Mouse (Mus musculus) liver, embryonic 11.5 days (tissue): ENCODE measurements around the gene Myo9b. TPM values are rescaled to one million over a fixed set of nuclear protein-coding genes. Genes with fewer than 3 reads are reported as not detected.

Experiments used
- ATAC-seq: fragments of 200-750 bp; cut with Nextera tagmentation; replicated peaks from 2 replicates; pipeline ENCODE4 v1.8.0; 2017; ENCODE audit warnings: moderate number of reproducible peaks, mild to moderate bottlenecking, moderate TSS enrichment, moderate library complexity; ENCODE audit not compliant: low FRiP score
- DNase-seq: peaks from one replicate; pipeline ENCODE4 v3.0.0-alpha.2; 2017; ENCODE audit warnings: low spot score
- H3K27ac ChIP-seq: fragments of 300-500 bp; sonication (generic); 2 replicates; pipeline ENCODE4 v1.5.1; 2014; ENCODE audit warnings: mild to moderate bottlenecking, low read depth, low read length, control low read depth
- H3K27me3 ChIP-seq: fragments of 300-500 bp; sonication (generic); replicated peaks from 2 replicates; pipeline ENCODE4 v1.6.1; 2014; ENCODE audit warnings: low read length, mixed read lengths; ENCODE audit not compliant: control insufficient read depth, insufficient read depth
- H3K36me3 ChIP-seq: fragments of 300-500 bp; sonication (generic); 2 replicates; pipeline ENCODE4 v1.6.1; 2014; ENCODE audit warnings: mild to moderate bottlenecking, low read length, moderate library complexity, mixed read lengths; ENCODE audit not compliant: control insufficient read depth, insufficient read depth
- H3K4me1 ChIP-seq: fragments of 300-500 bp; sonication (generic); replicated peaks from 2 replicates; pipeline ENCODE4 v1.6.1; 2014; ENCODE audit warnings: low read length, mixed read lengths; ENCODE audit not compliant: control insufficient read depth, insufficient read depth
- H3K4me2 ChIP-seq: fragments of 300-500 bp; sonication (generic); 2 replicates; pipeline ENCODE4 v1.6.1; 2014; ENCODE audit warnings: mild to moderate bottlenecking, control low read depth, moderate library complexity
- H3K4me3 ChIP-seq: fragments of 300-500 bp; sonication (generic); 2 replicates; pipeline ENCODE4 v1.5.1; 2014; ENCODE audit warnings: low read depth, low read length, control low read depth
- H3K9ac ChIP-seq: fragments of 300-500 bp; sonication (generic); 2 replicates; pipeline ENCODE4 v1.6.1; 2014; ENCODE audit warnings: low read depth, low read length, control low read depth
- H3K9me3 ChIP-seq: fragments of 300-500 bp; sonication (generic); 2 replicates; pipeline ENCODE4 v1.6.1; 2016; ENCODE audit warnings: low read length, inconsistent platforms, mixed read lengths; ENCODE audit not compliant: control insufficient read depth
- WGBS: fragments of 180-500 bp; shearing (Covaris S2); extraction: QIAGEN DNeasy Blood & Tissue Kit; methylation state at CpG from one replicate; pipeline ENCODE4 v1.1.7; 2014; 5-methylcytosine and 5-hydroxymethylcytosine counted together
- polyA plus RNA-seq: library from polyadenylated mRNA; unstranded; fragments of >200 nt; fragmentation: Nextera tagmentation; extraction: Ambion mirVana; gene quantifications from 2 replicates; pipeline ENCODE4 v1.2.1, GENCODE M21; 2014

Gene Myo9b
- polyA plus RNA-seq, 1 experiment from 2014 or later: 19.0 TPM

GRCm38 (mm10) chr8:71351520-71351919, 79.0 kb downstream of the Myo9b start:
- DNase-seq (no peak), ATAC-seq (no peak)
- no peak overlapping the region for H3K27ac ChIP-seq
- H3K4me2 ChIP-seq: no peak overlapping the region
- no peak overlapping the region for H3K9ac ChIP-seq
- no peaks in the 10 kb centered on the region for H3K4me1 ChIP-seq
- peaks cover 35% of the 10 kb centered on the region for H3K36me3 ChIP-seq
- WGBS: 88% methylated on average over 1 of the region's 1 CpGs
- H3K4me3 ChIP-seq: no peak overlapping the region
- H3K27me3 ChIP-seq: no peaks in the 10 kb centered on the region
- H3K9me3 ChIP-seq: no peaks in the 10 kb centered on the region

- 81% methylated on average over 3 of the region's 3 CpGs for WGBS
- no peak for DNase-seq
- no peaks in the 10 kb centered on the region for H3K27me3 ChIP-seq
- ATAC-seq: no peak
- no peak overlapping the region for H3K9ac ChIP-seq
- no peaks in the 10 kb centered on the region for H3K4me1 ChIP-seq
- no peaks in the 10 kb centered on the region for H3K9me3 ChIP-seq
- H3K27ac ChIP-seq: no peak overlapping the region
- no peak overlapping the region for H3K4me3 ChIP-seq
- H3K4me2 ChIP-seq: no peak overlapping the region
- peaks cover 15% of the 10 kb centered on the region; the same call in 1 of the 2 replicates for H3K36me3 ChIP-seq
Measured at GRCm38 (mm10) chr8:71358026-71358425, 85.5 kb downstream of the Myo9b start.

- ATAC-seq (peak; percentile 79), DNase-seq (peak; percentile 95)
- Histone ChIP-seq H3K4me1 (peaks cover 18% of the 10 kb centered on the region), H3K27ac (peak within 1 kb of the TSS; percentile 81), H3K4me2 (peak within 1 kb of the TSS; percentile 92), H3K9ac (peak within 1 kb of the TSS; percentile 58), H3K36me3 (peaks cover 3% of the 10 kb centered on the region; the same call in 1 of the 2 replicates), H3K9me3 (no peaks in the 10 kb centered on the region), H3K4me3 (peak within 1 kb of the TSS; percentile 59), H3K27me3 (no peaks in the 10 kb centered on the region)
- WGBS: under 1% methylated on average over 56 of the region's 56 CpGs
Measured at GRCm38 (mm10) chr8:71366771-71367528, 94.4 kb downstream of the Myo9b start, which contains the start of gene Use1. Gene Use1 (plus strand): TSS chr8:71366848.

- Histone ChIP-seq H3K9me3 (no peaks in the 10 kb centered on the region), H3K4me3 (peak overlapping the region; percentile 59), H3K4me2 (peak overlapping the region; percentile 92), H3K27me3 (no peaks in the 10 kb centered on the region), H3K27ac (peak overlapping the region; percentile 81), H3K36me3 (peaks cover 3% of the 10 kb centered on the region; the same call in 1 of the 2 replicates), H3K4me1 (peaks cover 18% of the 10 kb centered on the region), H3K9ac (peak overlapping the region; percentile 58)
- WGBS: 37% methylated on average over 17 of the region's 17 CpGs
- ATAC-seq (no peak; the same call in 1 of the 2 replicates), DNase-seq (no peak)
Measured at GRCm38 (mm10) chr8:71367529-71368176, 95.1 kb downstream of the Myo9b start.

GRCm38 (mm10) chr8:71368366-71368765, 95.9 kb downstream of the Myo9b start:
- H3K4me1 ChIP-seq: peaks cover 18% of the 10 kb centered on the region
- no peaks in the 10 kb centered on the region for H3K27me3 ChIP-seq
- ATAC-seq: no peak
- peak overlapping the region; percentile 58 for H3K9ac ChIP-seq
- peaks cover 5% of the 10 kb centered on the region; the same call in 1 of the 2 replicates for H3K36me3 ChIP-seq
- peak overlapping the region; percentile 92 for H3K4me2 ChIP-seq
- DNase-seq: no peak
- H3K9me3 ChIP-seq: no peaks in the 10 kb centered on the region
- peak overlapping the region; percentile 59 for H3K4me3 ChIP-seq
- H3K27ac ChIP-seq: no peak overlapping the region; the same call in 1 of the 2 replicates

- H3K9ac ChIP-seq: no peak overlapping the region
- WGBS: 91% methylated on average over 10 of the region's 10 CpGs
Measured at GRCm38 (mm10) chr8:71369040-71369718, 96.7 kb downstream of the Myo9b start.

GRCm38 (mm10) chr8:71370711-71371235, 98.3 kb downstream of the Myo9b start:
- H3K27me3 ChIP-seq: no peaks in the 10 kb centered on the region; the same call in 1 of the 2 replicates
- peaks cover 26% of the 10 kb centered on the region for H3K4me1 ChIP-seq
- H3K9ac ChIP-seq: peak overlapping the region; percentile 64
- H3K9me3 ChIP-seq: no peaks in the 10 kb centered on the region
- peak overlapping the region; percentile 80 for H3K4me2 ChIP-seq
- peak overlapping the region; percentile 81 for H3K27ac ChIP-seq
- 23% methylated on average over 5 of the region's 5 CpGs for WGBS
- DNase-seq: no peak
- peak overlapping the region; percentile 76 for H3K4me3 ChIP-seq
- no peak for ATAC-seq
- peaks cover 11% of the 10 kb centered on the region for H3K36me3 ChIP-seq

More at GRCm38 (mm10) chr8:71369040-71369718, 96.7 kb downstream of the Myo9b start:
- no peaks in the 10 kb centered on the region for H3K27me3 ChIP-seq
- DNase-seq (no peak), ATAC-seq (no peak)
- H3K4me2 ChIP-seq: peak overlapping the region; percentile 92
- H3K4me3 ChIP-seq: 0 out of 2 replicates have a peak overlapping the region, but pooled peaks have one; percentile 8
- no peak overlapping the region for H3K27ac ChIP-seq
- no peaks in the 10 kb centered on the region for H3K9me3 ChIP-seq
- H3K36me3 ChIP-seq: peaks cover 8% of the 10 kb centered on the region
- peaks cover 18% of the 10 kb centered on the region for H3K4me1 ChIP-seq

- DNase-seq: peak; percentile 97
- Histone ChIP-seq H3K9me3 (no peaks in the 10 kb centered on the region), H3K27ac (peak within 1 kb of the TSS; percentile 81), H3K36me3 (peaks cover 11% of the 10 kb centered on the region), H3K4me1 (peaks cover 32% of the 10 kb centered on the region), H3K4me2 (peak within 1 kb of the TSS; percentile 80), H3K27me3 (no peaks in the 10 kb centered on the region; the same call in 1 of the 2 replicates), H3K9ac (peak within 1 kb of the TSS; percentile 71), H3K4me3 (peak within 1 kb of the TSS; percentile 76)
- under 1% methylated on average over 68 of the region's 68 CpGs for WGBS
- peak; percentile 86 for ATAC-seq
Measured at GRCm38 (mm10) chr8:71371236-71371848, 98.8 kb downstream of the Myo9b start, which contains the start of gene Ocel1. Gene Ocel1 (plus strand): TSS chr8:71371298.
